Mouse (Mus musculus) T-helper 2 cell (primary cell): Measurements from ENCODE around the gene Emc8.

Experiments used
- in situ Hi-C: fragments of 300-600 bp; cut with MboI, MseI; formaldehyde crosslinking; loops from one replicate; pipeline ENCODE4 v1.15.1; 2025; ENCODE audit warnings: high pct_unique_total_duplicates

Gene Emc8

DNA sequence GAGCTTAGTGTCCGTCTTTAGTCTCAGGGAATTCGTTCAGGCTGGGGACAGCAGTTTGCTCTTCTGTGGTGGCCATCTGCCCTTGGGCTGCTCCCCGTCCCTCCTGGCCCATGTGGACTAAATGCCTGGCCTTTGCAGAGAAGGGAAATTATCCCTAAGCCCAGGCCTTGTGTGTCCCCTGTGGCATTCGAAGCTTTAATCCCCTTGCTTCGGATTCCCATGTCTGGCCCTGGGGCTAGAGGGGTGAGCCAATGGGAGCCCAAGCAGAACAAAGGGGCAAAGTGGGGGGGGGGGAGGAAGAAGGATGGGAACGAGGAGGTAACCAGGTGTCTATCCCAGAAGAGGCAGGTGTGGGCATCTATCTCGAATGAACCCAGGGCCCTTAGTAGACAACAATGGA lies 20.8 kb downstream of the Emc8 start, which contains the start of gene 1190005I06Rik:
Gene 1190005I06Rik, minus strand, starts transcription at position 101 of the 400 bp plus-strand sequence.
- in situ Hi-C loops, result loop anchor here (10.0 kb wide), 1 partner anchor 687 kb away; no protein-coding TSS in a partner anchor

DNA sequence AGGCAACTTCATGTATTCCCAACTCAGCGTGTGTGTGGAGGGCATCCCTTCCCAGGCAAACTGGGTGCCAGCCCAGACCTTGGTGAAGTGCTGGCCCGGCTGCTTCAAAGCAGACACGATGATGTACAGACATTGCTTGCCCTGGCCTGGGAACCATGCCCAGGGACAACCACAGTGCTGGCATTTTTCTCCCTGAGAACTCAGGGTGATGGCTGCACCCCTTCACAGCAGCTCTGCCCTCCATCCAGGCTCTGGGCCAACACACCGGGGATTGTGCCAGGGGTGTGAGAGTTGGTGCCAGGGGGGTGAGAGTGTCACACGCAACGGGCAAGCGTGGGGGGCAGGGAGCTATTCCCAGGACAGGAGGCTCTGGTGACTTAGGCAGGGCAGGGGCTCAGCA lies 23.7 kb downstream of the Emc8 start:
- in situ Hi-C loops, result loop anchor here (10.0 kb wide), 1 partner anchor 690 kb away; no protein-coding TSS in a partner anchor

DNA sequence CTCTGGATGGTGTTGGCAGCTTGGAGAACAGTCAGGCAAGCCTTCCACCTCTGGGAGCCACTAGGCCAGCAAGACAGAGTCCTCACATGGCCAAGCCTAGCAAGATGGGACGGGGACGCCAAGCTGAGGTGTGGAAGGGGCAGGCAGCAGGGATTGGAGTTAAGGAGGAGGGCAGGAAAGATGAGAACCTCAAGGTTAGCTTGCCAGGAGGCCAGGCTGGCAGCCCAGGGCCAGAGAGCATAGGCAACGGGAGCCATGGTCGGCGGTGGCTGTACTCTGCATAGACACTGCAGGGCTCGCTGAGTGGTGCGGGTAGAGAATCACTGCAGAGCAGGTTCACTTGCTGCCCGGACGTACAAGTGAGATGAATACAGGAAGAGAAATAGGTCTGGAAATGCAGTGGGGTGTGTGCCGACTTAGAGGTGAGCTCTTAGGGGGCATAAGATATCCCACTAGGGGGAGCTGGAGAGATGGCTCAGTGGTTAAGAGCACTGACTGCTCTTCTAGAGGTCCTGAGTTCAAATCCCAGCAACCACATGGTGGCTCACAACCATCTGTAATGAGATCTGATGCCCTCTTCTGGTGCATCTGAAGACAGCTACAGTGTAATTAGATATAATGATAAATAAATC lies 26.2 kb downstream of the Emc8 start:
- in situ Hi-C loops, result loop anchor here (10.0 kb wide), 1 partner anchor 693 kb away; no protein-coding TSS in a partner anchor

DNA sequence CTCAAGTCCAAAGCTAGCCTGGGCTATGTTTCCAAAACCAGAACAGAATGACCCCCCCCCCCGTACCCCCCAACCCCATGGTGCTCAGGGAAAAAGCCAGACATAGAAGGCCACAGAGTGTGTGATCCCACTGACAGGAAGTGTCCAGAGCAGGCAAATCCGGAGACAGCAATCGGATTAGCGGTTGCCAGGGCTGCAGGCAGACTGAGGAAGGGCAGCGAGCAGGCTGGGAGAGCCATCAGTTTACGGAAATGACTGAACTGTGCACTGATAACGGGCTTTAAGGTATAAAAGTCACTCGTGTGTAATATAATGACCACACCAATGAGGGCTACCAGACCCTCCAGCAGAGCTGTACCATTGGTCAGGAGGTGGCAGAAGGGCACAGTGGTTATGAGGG lies 27.1 kb downstream of the Emc8 start:
- in situ Hi-C loops, result loop anchor here (10.0 kb wide), 1 partner anchor 694 kb away; no protein-coding TSS in a partner anchor

DNA sequence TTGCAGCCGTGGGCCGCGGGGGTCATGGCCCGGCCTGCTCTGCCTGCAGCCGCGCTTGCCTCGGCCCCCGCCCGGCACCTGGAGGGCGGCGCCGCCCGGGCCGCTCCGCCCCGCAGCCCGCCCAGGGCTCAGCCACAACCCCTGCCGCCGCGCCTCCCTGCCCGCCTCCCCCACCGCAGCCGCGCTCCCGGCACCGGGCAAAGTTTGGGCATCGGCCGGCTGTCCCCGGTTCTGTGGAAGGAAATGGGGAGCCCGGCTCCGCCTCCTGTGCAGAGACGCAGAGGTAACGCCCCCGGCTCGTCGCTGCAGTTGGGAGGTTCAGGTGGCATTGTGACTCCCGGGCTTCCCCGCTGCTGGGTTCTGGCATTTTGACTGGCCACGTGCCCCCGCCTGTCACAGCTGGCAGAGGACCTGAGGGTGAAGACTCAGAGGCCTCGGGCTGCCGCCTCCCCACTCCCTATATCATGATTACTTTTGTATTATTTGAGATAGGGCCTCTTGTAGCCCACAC lies 34.0 kb downstream of the Emc8 start:
- in situ Hi-C loops, result loop anchor here (10.0 kb wide), 1 partner anchor 1130 kb away; no protein-coding TSS in a partner anchor

DNA sequence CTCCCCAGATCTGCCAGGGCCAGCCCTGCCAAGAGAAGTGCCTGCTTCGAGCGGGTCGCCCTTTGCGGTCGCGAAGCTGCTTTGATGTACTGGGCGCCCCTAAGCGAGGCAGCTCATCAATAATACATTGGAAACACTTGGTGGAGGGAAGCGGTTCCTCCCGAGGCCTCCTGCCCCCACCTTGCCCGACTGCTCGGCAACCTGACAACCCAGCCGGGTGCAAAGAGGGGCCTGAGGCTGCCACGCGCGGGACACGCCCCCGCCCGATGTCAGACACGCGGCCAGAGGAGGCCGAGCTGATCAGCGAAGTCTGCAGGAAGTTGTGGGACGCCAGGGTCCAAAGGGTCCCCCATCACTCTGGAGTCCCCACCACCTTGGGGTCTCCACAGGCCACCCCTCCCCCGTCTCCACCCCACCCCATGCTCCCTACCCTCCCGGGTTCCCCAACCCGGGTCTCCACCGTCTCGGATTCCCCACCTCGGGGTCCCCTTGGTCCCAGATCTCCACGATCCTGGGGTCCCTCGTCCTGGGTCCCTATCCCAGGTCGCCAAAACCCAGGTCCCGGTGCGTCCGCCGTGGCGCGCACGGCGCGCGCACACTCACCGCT lies 34.6 kb downstream of the Emc8 start:
- in situ Hi-C loops, result loop anchor here (10.0 kb wide), 1 partner anchor 1131 kb away; no protein-coding TSS in a partner anchor

DNA sequence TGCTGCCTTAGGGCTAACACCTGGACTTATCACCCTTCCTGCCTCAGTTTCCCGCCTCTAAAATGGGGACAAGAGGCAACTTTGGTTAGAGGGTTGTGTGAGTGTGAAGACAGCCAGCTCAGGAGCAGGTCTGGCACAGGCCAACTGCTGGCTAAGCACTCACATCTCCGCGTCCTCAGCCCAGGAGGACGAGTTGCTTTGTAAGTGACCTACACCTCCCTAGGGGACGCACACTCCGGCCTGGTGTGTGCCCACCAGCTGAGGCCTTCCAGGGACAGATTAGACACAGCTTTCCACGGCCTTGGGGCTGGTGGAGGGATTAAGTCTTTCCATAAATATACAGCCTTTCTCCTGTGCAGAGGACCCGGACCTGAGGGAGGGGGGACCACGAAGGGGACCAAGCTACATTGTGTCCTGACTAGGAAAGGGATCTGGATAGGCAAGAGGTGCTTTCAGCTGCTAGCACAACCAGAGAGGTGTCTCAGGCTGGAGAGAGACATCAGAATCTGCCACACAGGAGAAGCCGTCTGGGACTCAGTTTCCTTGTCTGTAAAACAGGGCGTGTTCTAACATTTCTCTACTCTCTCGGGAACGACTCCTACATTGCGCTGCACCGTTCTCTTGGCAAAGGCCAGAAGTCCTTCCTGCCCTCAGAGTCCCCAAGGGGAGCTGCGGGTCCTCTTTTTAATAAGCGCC lies 35.3 kb downstream of the Emc8 start:
- in situ Hi-C loops, result loop anchor here (10.0 kb wide), 1 partner anchor 1132 kb away; no protein-coding TSS in a partner anchor

DNA sequence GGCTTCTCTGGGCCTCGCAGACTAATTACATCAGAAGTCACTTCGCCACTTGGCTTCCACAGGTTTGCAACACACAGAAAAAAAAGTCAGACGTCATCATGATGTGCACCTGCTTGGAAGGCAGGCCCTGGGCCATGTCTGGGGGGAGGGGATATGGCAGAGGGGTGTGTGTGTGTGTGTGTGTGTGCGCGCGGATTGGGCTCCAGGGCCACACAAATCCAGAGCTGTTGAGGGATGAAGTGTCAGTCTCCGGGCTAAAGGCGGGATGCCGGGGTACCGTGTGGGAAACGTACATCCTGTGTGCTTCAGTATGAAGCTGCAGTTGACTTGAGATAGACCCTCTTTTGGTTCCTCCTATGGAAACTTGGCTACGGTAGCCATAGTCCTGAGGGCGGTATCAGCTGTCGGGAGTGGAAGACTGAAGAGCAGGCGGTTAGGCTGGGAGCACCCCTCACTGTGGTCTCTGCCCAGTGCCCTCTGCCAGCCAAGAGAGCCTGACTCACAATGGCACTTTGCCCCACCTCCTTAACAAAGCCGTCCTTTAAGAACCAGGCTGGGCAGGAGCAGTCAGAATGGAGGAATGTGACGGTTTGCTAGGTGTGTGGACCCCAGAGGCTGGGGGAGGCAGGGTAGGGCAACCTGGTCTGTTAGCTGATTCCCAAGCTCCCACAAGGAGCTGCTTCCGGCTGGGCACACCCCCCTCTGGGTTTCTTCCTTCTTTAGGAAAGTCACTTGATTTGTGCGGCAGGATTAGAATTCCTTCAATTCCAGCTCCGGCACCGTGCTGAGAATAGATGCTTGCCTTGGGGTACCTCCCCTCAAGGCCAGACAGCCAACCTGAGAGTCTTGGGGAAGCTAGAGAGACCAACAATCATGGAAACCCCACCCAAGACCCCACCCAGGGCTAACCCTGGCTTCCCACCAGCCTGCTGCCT lies 36.7 kb downstream of the Emc8 start:
- in situ Hi-C loops, result loop anchor here (10.0 kb wide), 1 partner anchor 1133 kb away; no protein-coding TSS in a partner anchor

DNA sequence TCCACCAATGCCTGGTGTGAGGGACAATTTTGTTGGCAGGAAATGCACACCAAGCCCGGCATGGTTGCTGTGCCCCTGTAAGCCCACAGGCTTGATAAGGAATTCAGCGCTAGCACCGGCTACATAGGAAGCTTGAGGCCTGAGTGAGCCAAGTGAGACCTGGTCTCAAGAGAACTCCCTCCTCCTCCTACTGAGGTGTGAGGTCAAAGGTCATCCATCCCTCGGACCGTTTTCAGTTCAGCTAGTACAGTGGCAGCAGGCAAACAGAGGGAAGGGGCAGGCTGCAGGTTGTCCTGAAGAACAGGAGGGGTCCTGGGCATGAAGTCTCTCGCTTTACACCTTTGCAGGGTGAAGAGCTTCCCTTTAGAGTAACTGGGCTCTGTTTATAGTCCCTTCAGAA lies 37.5 kb downstream of the Emc8 start:
- in situ Hi-C loops, result loop anchor here (10.0 kb wide), 1 partner anchor 1134 kb away; no protein-coding TSS in a partner anchor

DNA sequence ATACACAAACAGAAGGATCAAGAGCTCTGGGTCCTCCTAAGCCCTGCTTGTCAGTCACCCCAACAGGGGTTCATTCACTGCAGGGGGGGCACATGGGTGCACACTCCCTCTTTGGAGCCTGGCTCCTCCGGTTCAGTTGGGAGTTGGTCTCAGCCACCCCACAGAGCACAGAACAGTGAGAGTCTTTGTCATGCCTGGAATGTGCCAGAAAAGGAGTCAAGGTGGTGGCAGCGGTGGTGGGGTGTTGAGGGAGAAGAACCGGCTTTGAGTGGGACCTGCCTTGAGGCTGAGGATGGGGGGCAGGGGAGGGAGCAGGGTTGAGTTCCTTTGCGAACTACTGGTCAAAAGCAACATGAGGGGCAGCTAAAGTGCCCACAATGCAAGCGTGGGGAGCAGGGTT lies 38.3 kb downstream of the Emc8 start:
- in situ Hi-C loops, result loop anchor here (10.0 kb wide), 1 partner anchor 1135 kb away; no protein-coding TSS in a partner anchor

DNA sequence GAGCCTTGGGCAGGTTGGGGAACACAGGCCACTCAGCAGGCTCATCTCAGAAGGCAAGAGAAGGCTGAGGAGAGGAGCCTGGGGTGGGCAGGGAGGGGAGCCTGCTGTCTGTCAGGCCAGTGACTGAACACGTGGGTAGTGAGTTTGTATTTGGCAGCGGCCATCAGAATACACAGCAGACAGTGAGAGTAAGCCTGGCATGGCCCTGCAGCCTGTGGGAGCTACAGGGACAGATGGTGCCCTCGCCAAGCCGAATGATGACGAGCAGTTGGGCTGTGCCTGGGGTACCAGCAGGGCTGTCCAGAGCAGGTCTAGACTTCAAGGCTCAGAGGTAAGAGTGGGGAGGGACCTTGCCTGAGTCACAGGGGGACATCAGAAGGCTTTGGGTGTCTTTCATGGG lies 41.1 kb downstream of the Emc8 start:
- in situ Hi-C loops, result no loop called here

DNA sequence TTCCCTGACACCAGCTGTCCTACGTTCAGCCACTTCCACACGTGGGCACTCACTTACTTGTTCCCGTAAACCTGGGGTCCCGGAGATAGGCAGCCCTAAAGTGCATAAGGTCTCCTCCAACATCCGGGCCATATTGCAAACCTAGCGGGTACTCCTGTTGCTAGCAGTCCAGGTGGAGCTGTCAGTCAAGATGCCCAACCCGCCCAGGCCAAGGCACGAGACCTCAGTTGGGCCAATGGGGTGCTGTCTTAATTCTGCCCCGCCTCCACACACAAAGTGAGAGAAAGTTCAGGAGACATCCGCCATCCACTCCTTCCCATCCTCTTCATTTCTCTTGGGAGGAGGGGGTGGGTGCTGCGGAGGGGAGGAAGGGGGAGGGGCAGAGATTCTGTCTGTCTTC lies 41.9 kb downstream of the Emc8 start:
- in situ Hi-C loops, result no loop called here

DNA sequence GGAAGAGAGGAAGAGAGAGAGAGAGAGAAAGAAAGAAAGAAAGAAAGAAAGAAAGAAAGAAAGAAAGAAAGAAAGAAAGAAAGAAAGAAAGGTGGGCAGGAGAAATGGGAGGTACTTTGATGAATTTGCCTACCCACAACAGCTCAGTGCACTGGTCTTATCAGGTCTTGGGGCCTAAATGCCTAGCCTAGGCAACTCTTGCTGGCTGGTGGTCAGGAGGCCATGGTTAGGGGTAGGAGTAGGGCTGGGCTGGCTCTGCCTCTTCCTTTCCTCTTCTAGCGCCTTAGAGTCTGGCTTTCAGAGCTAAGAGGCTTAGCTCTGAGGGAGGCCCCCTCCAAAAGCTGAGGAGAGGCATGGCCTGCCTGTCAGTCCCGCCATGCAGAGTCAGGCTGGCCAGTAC lies 44.8 kb downstream of the Emc8 start:
- in situ Hi-C loops, result no loop called here

DNA sequence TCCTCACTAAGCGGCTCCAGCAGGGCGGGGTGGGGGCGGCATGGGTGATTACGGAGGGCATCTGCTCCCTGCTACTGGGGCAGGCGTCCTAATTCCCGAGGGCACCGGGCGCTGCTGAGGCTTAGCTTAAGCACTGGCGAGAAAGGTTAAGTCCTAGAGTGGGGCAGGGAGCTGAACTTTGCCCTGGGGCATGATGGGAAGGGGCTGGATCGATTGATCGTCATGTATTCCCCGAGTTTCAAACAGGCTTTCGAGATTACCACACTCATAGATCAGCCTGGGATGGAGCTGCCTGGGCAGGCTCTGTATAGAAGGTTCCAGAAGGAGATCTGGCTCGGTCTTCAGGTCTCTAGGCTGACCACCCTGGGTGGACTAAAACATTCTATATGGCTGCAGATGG lies 46.2 kb downstream of the Emc8 start:
- in situ Hi-C loops, result no loop called here

DNA sequence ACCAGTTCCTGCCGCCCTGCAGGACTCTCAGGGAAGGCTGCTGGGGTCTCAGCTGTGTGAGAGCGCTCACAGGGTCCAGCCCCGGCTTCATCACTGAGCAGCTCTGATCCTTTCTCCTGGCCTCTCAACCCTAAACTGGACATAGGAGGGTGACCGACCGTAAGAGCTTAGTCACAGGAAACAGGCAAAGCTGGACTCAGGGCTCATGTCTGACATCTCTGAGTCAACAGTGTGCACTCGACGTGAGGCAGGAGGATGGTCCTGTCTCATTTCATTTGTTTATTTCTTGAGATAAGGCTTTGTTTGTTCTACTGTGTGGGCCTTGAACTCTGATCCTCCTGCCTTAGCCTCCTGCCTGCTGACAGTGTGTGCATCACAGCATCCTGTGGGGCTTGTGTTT lies 47.9 kb downstream of the Emc8 start:
- in situ Hi-C loops, result no loop called here

DNA sequence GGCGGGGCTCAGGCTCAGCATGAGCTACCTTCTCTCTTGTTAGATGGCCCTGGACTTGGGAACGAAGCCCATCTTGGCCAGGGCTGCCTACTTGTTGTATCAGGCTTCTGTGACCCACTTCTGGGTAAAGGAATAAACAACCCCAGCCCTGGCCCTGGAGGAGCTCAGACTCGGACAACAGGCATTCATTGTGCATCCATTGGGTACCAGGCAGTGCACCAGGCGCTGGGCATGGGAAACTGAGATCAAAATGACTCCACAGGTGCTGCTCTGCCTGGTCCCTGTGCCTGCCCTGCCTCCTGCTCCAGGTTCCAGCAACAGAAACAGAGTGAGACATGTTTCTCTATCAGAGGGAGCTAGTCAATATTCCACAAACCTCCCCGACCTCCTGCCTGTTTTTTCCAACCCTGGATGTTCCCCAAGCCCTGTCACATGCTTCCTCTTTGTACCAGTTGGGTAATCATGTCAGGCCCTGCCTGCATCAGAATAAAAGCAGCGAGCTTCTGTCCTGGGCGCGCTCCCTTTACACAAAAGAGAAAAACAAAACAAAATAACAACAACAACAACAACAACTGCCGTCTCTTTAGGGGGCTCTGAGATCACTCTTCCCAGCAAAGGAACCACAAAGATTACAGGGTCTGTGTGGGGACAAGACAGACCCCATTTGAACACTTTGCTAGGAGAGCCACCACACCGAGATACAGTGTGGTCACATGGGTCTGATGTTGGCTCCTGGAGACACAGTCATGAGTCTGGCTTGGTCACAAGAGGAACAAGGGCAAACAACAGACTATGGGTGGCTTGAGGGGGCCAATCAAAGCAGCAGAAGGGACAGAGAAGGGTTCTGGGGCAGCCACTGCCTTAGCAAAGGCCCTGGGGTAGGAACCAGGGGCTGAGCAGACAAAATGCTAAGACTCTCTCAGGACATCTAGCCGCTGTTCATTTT lies 48.9 kb downstream of the Emc8 start:
- in situ Hi-C loops, result no loop called here

DNA sequence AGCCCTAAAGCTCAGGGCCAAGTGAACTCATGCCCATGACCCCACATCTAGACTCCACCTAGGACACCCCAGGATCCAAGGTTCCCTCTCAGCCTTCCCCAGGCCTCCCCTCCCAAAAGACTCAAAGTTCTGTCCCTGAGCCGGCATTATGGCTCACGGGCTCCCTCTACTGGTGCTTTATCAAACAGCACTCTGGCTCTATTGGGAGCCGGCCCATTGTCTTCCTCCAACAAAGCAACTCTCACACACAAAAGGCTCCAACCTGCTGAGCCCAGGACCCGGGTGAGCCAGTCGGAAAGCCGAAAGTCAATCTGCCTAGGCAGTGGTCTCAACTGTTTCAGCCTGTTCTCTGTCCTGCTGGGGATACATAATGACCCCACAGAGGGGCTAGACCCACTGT lies 50.3 kb downstream of the Emc8 start:
- in situ Hi-C loops, result no loop called here

DNA sequence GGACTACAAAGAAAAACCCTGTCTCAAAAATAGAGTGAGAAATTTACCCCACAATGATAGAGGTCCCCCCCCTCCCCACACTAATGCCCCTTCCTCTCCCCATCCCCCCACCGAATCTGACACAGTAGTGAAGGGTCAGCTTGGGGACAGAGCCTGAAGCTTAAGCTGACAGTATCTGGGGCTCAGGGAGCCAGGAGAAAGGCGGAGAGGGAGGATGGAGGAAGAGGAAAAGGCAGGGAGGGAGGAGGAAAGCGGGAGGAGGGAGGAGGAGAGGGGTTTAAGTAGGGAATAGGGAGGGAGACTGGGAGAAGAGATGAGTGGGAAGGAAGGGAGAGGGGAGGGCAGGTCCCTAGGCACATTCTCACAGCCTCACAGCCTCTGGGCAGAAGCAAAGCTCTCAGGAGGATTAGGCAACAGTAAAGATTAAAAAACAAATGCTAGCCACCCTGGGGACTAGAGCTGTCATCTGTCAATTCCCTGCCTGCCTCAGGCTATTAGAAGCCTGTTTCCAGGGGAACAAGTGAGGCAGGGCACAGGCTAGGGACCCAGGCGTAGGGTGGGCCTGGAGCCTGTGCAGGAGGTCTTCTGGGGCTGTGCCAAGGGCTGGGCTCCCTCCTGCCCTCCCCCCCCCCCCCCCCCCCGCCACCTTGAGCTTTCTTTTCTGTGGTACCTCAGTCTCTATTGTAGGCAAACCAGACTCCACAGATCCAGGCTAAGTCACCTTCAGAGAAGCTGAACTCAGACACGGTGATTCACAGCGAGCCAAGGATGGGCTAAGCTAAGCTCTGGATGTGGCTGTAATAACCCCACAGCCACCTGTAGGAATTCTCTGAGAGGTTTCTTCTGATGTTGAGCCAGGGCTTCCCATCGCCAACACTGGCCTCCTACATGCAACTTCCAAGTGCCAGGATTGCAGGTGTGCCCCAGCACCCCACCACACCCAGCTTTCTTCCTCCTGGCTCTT lies 51.4 kb downstream of the Emc8 start:
- in situ Hi-C loops, result no loop called here

DNA sequence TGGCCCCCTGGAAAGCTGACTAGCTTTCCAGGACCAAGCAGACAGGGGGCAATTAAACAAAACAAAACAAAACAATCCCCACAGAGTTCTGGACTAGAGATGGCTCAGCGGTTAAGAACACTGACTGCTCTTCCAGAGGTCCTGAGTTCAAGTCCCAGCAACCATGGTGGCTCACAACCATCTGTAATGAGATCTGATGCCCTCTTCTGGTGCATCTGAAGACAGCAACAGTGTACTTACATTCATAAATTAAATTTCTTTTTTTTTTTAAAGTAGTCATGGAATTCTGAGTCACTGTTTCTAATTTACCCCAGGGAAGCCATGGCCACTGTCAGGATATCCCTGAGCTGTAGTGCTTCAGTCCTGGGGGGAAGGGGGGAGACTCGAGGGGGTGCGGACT lies 53.9 kb downstream of the Emc8 start:
- in situ Hi-C loops, result no loop called here
